Mouse (Mus musculus) MEL (cell line): ENCODE measurements at regions not wholly inside any gene's neighbourhood (a gene's known extent, or its start where the extent isn't known, plus 50 kb on each side); places are given as distances from the start of the nearest gene placed in this dataset.

Experiments used
- DNase-seq: peaks from one replicate; pipeline ENCODE4 v3.0.0; 2011; ENCODE audit warnings: low read depth, low spot score
- H3K27ac ChIP-seq: 2 replicates; pipeline ENCODE4 v1.5.1; 2012; ENCODE audit warnings: low read depth, mild to moderate bottlenecking, control low read depth, low read length, moderate library complexity; ENCODE audit not compliant: control insufficient read depth
- H3K27me3 ChIP-seq, 2 experiments: fragments of 150-350 bp in 1 of 2; sonication (generic) in 1 of 2; 2 replicates each; pipeline ENCODE4 v1.6.1; 2012; ENCODE audit warnings: low read length in 2 of 2, mild to moderate bottlenecking in 2 of 2, improper control_type of control experiment in 1 of 2, moderate library complexity in 1 of 2; ENCODE audit not compliant: insufficient read depth in 2 of 2, control insufficient read depth in 1 of 2
- H3K36me3 ChIP-seq, 2 experiments: 2 replicates each; pipeline ENCODE4 v1.6.1; 2012 to 2014; ENCODE audit warnings: low read length in 2 of 2, improper control_type of control experiment in 1 of 2, inconsistent platforms in 1 of 2, mild to moderate bottlenecking in 1 of 2; ENCODE audit not compliant: insufficient read depth in 2 of 2, control insufficient read depth in 1 of 2
- H3K4me1 ChIP-seq, 2 experiments: fragments of 150-350 bp in 1 of 2; sonication (generic) in 1 of 2; 2 replicates each; pipeline ENCODE4 v1.6.1; 2012; ENCODE audit warnings: low read length in 2 of 2, improper control_type of control experiment in 1 of 2, mild to moderate bottlenecking in 1 of 2; ENCODE audit not compliant: insufficient read depth in 2 of 2, control insufficient read depth in 1 of 2
- H3K4me3 ChIP-seq, 2 experiments: fragments of 150-350 bp in 1 of 2; sonication (generic) in 1 of 2; 2 replicates each; pipeline ENCODE4 v1.5.1; 2012; ENCODE audit warnings: low read depth in 2 of 2, low read length in 2 of 2, mild to moderate bottlenecking in 2 of 2, moderate library complexity in 2 of 2, control low read depth in 1 of 2, improper control_type of control experiment in 1 of 2; ENCODE audit not compliant: control insufficient read depth in 1 of 2, insufficient read depth in 1 of 2
- H3K79me2 ChIP-seq: 2 replicates; pipeline ENCODE4 v1.6.1; 2012; ENCODE audit warnings: mild to moderate bottlenecking, low read length, moderate library complexity; ENCODE audit not compliant: control insufficient read depth, poor library complexity, insufficient read depth
- H3K9ac ChIP-seq: 2 replicates; pipeline ENCODE4 v1.6.1; 2012; ENCODE audit warnings: low read depth, mild to moderate bottlenecking, control low read depth, low read length, moderate library complexity; ENCODE audit not compliant: control insufficient read depth, poor library complexity, severe bottlenecking
- H3K9me3 ChIP-seq: fragments of 150-350 bp; sonication (generic); replicated peaks from 2 replicates; pipeline ENCODE4 v1.6.1; 2012; ENCODE audit warnings: mild to moderate bottlenecking, low read length, improper control_type of control experiment, moderate library complexity; ENCODE audit not compliant: insufficient read depth
- BHLHE40 ChIP-seq: IDR thresholded peaks from 2 replicates; pipeline ENCODE4 v1.6.1; 2012; ENCODE audit warnings: low read depth, mild to moderate bottlenecking, inconsistent platforms, low read length, improper control_type of control experiment, borderline replicate concordance
- CHD1 ChIP-seq: IDR thresholded peaks from 2 replicates; pipeline ENCODE4 v1.6.1; 2012; ENCODE audit warnings: low read depth, mild to moderate bottlenecking, inconsistent platforms, low read length, improper control_type of control experiment
- E2F4 ChIP-seq: IDR thresholded peaks from 2 replicates; pipeline ENCODE4 v1.6.1; 2011; ENCODE audit warnings: low read depth, low read length, improper control_type of control experiment, borderline replicate concordance
- EP300 ChIP-seq, 2 experiments: IDR thresholded peaks; 2 replicates each; pipeline ENCODE4 v1.6.1; 2011; ENCODE audit warnings: improper control_type of control experiment in 2 of 2, low read length in 2 of 2, low read depth in 1 of 2, mild to moderate bottlenecking in 1 of 2
- ETS1 ChIP-seq: IDR thresholded peaks from 2 replicates; pipeline ENCODE4 v1.6.1; 2012; ENCODE audit warnings: low read depth, mild to moderate bottlenecking, inconsistent platforms, low read length, improper control_type of control experiment, moderate library complexity
- GATA1 ChIP-seq: IDR thresholded peaks from 2 replicates; pipeline ENCODE4 v1.6.1; 2011; ENCODE audit warnings: low read depth, low read length, improper control_type of control experiment
- JUND ChIP-seq: IDR thresholded peaks from 2 replicates; pipeline ENCODE4 v1.6.1; 2011; ENCODE audit warnings: low read depth, mild to moderate bottlenecking, improper control_type of control experiment, low read length
- MAFK ChIP-seq: IDR thresholded peaks from 2 replicates; pipeline ENCODE4 v1.6.1; 2011; ENCODE audit warnings: low read depth, mild to moderate bottlenecking, low read length, improper control_type of control experiment, borderline replicate concordance
- MAZ ChIP-seq: IDR thresholded peaks from 2 replicates; pipeline ENCODE4 v1.6.1; 2012; ENCODE audit warnings: low read depth, mild to moderate bottlenecking, inconsistent platforms, low read length, improper control_type of control experiment
- MEF2A ChIP-seq: IDR thresholded peaks from 2 replicates; pipeline ENCODE4 v1.6.1; 2014; ENCODE audit warnings: low read depth, mild to moderate bottlenecking, inconsistent platforms, low read length, improper control_type of control experiment; ENCODE audit not compliant: poor library complexity, insufficient replicate concordance, severe bottlenecking; ENCODE audit errors: extremely low read depth
- MXI1 ChIP-seq: IDR thresholded peaks from 2 replicates; pipeline ENCODE4 v1.6.1; 2011; ENCODE audit warnings: mild to moderate bottlenecking, low read depth, low read length, improper control_type of control experiment
- MYC ChIP-seq: IDR thresholded peaks from 2 replicates; pipeline ENCODE4 v1.6.1; 2011; ENCODE audit warnings: low read depth, mild to moderate bottlenecking, low read length, improper control_type of control experiment, moderate library complexity
- POLR2AphosphoS2 ChIP-seq: IDR thresholded peaks from 2 replicates; pipeline ENCODE4 v1.6.1; 2011; ENCODE audit warnings: low read length, improper control_type of control experiment
- POLR2AphosphoS5 ChIP-seq: IDR thresholded peaks from 2 replicates; pipeline ENCODE4 v1.6.1; 2012; ENCODE audit warnings: low read depth, borderline replicate concordance, mild to moderate bottlenecking, inconsistent platforms, low read length, moderate library complexity, mixed read lengths
- RAD21 ChIP-seq: IDR thresholded peaks from 2 replicates; pipeline ENCODE4 v1.6.1; 2011; ENCODE audit warnings: mild to moderate bottlenecking, low read depth, low read length, improper control_type of control experiment
- RCOR1 ChIP-seq: IDR thresholded peaks from 2 replicates; pipeline ENCODE4 v1.6.1; 2012; ENCODE audit warnings: low read depth, mild to moderate bottlenecking, inconsistent platforms, low read length, improper control_type of control experiment
- TAL1 ChIP-seq: IDR thresholded peaks from 2 replicates; pipeline ENCODE4 v1.6.1; 2012; ENCODE audit warnings: mild to moderate bottlenecking, inconsistent platforms, low read length, moderate library complexity, mixed read lengths
- UBTF ChIP-seq: IDR thresholded peaks from 2 replicates; pipeline ENCODE4 v1.6.1; 2012; ENCODE audit warnings: low read depth, mild to moderate bottlenecking, inconsistent platforms, low read length, improper control_type of control experiment, moderate library complexity, borderline replicate concordance; ENCODE audit not compliant: insufficient read depth
- ZC3H11A ChIP-seq: IDR thresholded peaks from 2 replicates; pipeline ENCODE4 v1.6.1; 2012; ENCODE audit warnings: low read depth, mild to moderate bottlenecking, inconsistent platforms, low read length, improper control_type of control experiment
- ZKSCAN1 ChIP-seq: IDR thresholded peaks from 2 replicates; pipeline ENCODE4 v1.6.1; 2012; ENCODE audit warnings: low read depth, mild to moderate bottlenecking, inconsistent platforms, low read length, improper control_type of control experiment, moderate library complexity

- no peaks in the 10 kb centered on the region for H3K27me3 ChIP-seq
- H3K27ac ChIP-seq = no peak overlapping the region
- DNase-seq = no peak
- no peaks in the 10 kb centered on the region for H3K9me3 ChIP-seq
- no peak overlapping the region for H3K4me3 ChIP-seq
- H3K79me2 ChIP-seq = no peaks in the 10 kb centered on the region
- H3K4me1 ChIP-seq = no peaks in the 10 kb centered on the region
- H3K9ac ChIP-seq = no peak overlapping the region
- no peaks in the 10 kb centered on the region for H3K36me3 ChIP-seq
- TF ChIP-seq JUND (no peak), ETS1 (no peak), MEF2A (no peak), TAL1 (no peak), ZC3H11A (no peak), MAZ (no peak), MXI1 (no peak), CHD1 (no peak), MYC (no peak), POLR2AphosphoS2 (no peak), BHLHE40 (no peak), ZKSCAN1 (no peak), E2F4 (no peak), RCOR1 (no peak), RAD21 (no peak)
These were observed 73.9 kb downstream of the Ackr3 start for GRCm38 (mm10) chr1:90277486-90278255.

- Histone ChIP-seq H3K36me3 (no peaks in the 10 kb centered on the region), H3K4me3 (no peak overlapping the region), H3K79me2 (no peaks in the 10 kb centered on the region), H3K4me1 (no peaks in the 10 kb centered on the region), H3K27ac (no peak overlapping the region), H3K27me3 (no peaks in the 10 kb centered on the region), H3K9me3 (no peaks in the 10 kb centered on the region), H3K9ac (no peak overlapping the region)
- TF ChIP-seq UBTF (no peak), RCOR1 (no peak), POLR2AphosphoS5 (no peak), RAD21 (no peak), EP300 (IDR thresholded peaks at IDR 0.05; ENCODE audit: low read depth in 1 of 2, low read length in 2 of 2) (no peak), GATA1 (no peak), MYC (no peak), JUND (no peak), MAFK (no peak)
- DNase-seq = no peak
These were observed 75.5 kb downstream of the Ackr3 start for GRCm38 (mm10) chr1:90279066-90279839.
